Mouse (Mus musculus) bone marrow, adult 2 months (tissue): ENCODE measurements around the gene Cd82.

Experiments used
- CTCF ChIP-seq: fragments of 200-500 bp; IDR thresholded peaks from 2 replicates; pipeline ENCODE4 v1.5.1; 2011; ENCODE audit warnings: low read length, control low read depth; ENCODE audit not compliant: control insufficient read depth, insufficient read depth
- POLR2A ChIP-seq: fragments of 200-500 bp; IDR thresholded peaks from 2 replicates; pipeline ENCODE4 v1.6.1; 2011; ENCODE audit warnings: low read depth, mild to moderate bottlenecking, control low read depth, low read length, borderline replicate concordance; ENCODE audit not compliant: control insufficient read depth

- peak; percentile 86 for TF ChIP-seq CTCF
- no peak for TF ChIP-seq POLR2A
Measured at GRCm38 (mm10) chr2:93421320-93421719, 41.6 kb downstream of the Cd82 start.
